Mouse (Mus musculus) left cerebral cortex, adult 9 months (tissue): ENCODE results near the gene Rps26.
"Not testable (repeated sequence)": the region's sequence is repeated elsewhere in the genome, so short reads cannot be mapped to it uniquely, and the experiment has no call there.

ENCODE experiments used
- DNase-seq, 2 experiments: peaks; one replicate each; pipeline ENCODE4 v3.0.0; 2022; ENCODE audit warnings: low spot score in 2 of 2

Gene Rps26

GRCm38 (mm10) chr10:128641871-128642270 is 15.3 kb upstream of the Rps26 start:
- no peak for DNase-seq

GRCm38 (mm10) chr10:128640891-128641290 is 14.3 kb upstream of the Rps26 start:
- no peak for DNase-seq

GRCm38 (mm10) chr10:128639999-128640398 is 13.5 kb upstream of the Rps26 start:
- DNase-seq = no peak

GRCm38 (mm10) chr10:128637011-128637410 is 10.5 kb upstream of the Rps26 start:
- DNase-seq = no peak

- DNase-seq = no peak
These were observed 10.0 kb upstream of the Rps26 start for GRCm38 (mm10) chr10:128636561-128636960.

GRCm38 (mm10) chr10:128635697-128636096 is 9.2 kb upstream of the Rps26 start:
- no peak for DNase-seq

- DNase-seq = no peak
These were observed 5.0 kb upstream of the Rps26 start for GRCm38 (mm10) chr10:128631571-128631970.

GRCm38 (mm10) chr10:128630306-128630705 is 3.8 kb upstream of the Rps26 start:
- DNase-seq = not testable (repeated sequence)

GRCm38 (mm10) chr10:128629746-128630145 is 3.2 kb upstream of the Rps26 start:
- no peak for DNase-seq

GRCm38 (mm10) chr10:128627398-128628317 is 1.1 kb upstream of the Rps26 start:
- no peak for DNase-seq

GRCm38 (mm10) chr10:128625287-128625894 is 1.2 kb downstream of the Rps26 start:
- DNase-seq = no peak

GRCm38 (mm10) chr10:128623106-128623613 is 3.4 kb downstream of the Rps26 start:
- DNase-seq = not testable (repeated sequence)

GRCm38 (mm10) chr10:128622702-128623101 is 3.8 kb downstream of the Rps26 start:
- no peak for DNase-seq

- no peak for DNase-seq
These were observed 4.5 kb downstream of the Rps26 start for GRCm38 (mm10) chr10:128621986-128622520.

GRCm38 (mm10) chr10:128620241-128620640 is 6.3 kb downstream of the Rps26 start:
- no peak for DNase-seq

- DNase-seq = not testable (repeated sequence)
These were observed 7.4 kb downstream of the Rps26 start for GRCm38 (mm10) chr10:128619148-128619547.

- DNase-seq = no peak
These were observed 8.0 kb downstream of the Rps26 start for GRCm38 (mm10) chr10:128618570-128618969.

GRCm38 (mm10) chr10:128615798-128616448 is 10.6 kb downstream of the Rps26 start:
- DNase-seq = not testable (repeated sequence)

GRCm38 (mm10) chr10:128614934-128615333 is 11.6 kb downstream of the Rps26 start:
- DNase-seq = no peak

- not testable (repeated sequence) for DNase-seq
These were observed 12.7 kb downstream of the Rps26 start for GRCm38 (mm10) chr10:128613820-128614219.

GRCm38 (mm10) chr10:128613154-128613440 is 13.4 kb downstream of the Rps26 start:
- no peak for DNase-seq
